Mouse (Mus musculus): ENCODE measurements around the gene Adgra1.

DNA sequence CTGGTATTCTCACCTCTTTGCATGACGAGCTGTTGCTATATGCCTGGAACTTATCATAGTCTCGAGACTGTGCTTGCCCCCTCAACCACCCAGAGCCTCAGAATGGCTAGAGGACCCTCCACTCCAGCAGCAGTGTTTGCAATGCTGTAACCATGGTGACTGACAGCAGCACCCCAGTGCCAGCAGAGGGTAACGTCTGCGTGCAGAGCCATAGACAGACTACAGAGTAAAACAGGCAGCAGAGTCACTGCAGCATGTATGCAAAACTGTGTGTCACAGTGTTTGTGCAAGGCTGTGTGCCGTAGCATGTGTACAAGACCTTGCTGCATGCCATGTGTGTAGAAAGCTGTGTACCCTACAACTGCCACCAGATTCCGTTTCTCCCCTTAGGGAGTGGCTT, 75.5 kb downstream of the Adgra1 start:
- no peak for TF ChIP-seq CTCF (conservative IDR thresholded peaks at IDR 0.05; ENCODE audit: insufficient read depth, insufficient read length, low read depth, low read length)
- no peak for TF ChIP-seq POLR2A (IDR thresholded peaks at IDR 0.05; ENCODE audit: low read depth, low read length)
